Mouse (Mus musculus) erythroblast, embryonic 14.5 days (primary cell): ENCODE data around the gene Dagla.

Source experiments
- GATA1 ChIP-seq: IDR thresholded peaks from 2 replicates; pipeline ENCODE4 v1.6.1; 2012; ENCODE audit warnings: low read length, inconsistent platforms, mixed read lengths
- TAL1 ChIP-seq: IDR thresholded peaks from 3 replicates; pipeline ENCODE4 v1.6.1; 2012; ENCODE audit warnings: low read length, inconsistent platforms, mixed read lengths

- TF ChIP-seq GATA1, result no peak
- no peak for TF ChIP-seq TAL1
Observed at GRCm38 (mm10) chr19:10301263-10301662, 3.4 kb downstream of the Dagla start.
